Mouse (Mus musculus) heart, adult 9 months (tissue): ENCODE data around the gene Vmn1r68.

Experiments used
- DNase-seq, 2 experiments: peaks; one replicate each; pipeline ENCODE4 v3.0.0; 2022; ENCODE audit warnings: low spot score in 2 of 2

Gene Vmn1r68

DNA sequence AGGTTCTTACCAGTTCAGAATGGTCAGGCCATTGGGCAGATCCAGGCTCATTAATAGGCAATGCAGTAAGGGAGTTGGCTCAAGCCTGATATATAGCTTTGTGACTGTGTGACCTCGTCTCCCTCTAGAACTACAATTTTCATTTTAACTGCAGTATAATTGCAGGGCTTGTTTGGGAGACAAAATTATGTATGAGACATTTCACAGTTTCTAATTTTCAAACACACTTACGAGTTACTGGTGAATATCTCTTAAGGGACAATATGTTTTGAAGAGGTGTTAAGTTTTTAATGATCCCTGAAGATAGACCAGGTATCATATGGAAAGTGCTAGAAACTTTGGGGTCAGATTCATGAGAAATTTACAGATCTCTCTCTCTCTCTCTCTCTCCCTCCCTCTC lies at the start of gene Vmn1r68:
Gene Vmn1r68, minus strand, starts transcription at position 101 of the 400 bp plus-strand sequence.
- no peak for DNase-seq

DNA sequence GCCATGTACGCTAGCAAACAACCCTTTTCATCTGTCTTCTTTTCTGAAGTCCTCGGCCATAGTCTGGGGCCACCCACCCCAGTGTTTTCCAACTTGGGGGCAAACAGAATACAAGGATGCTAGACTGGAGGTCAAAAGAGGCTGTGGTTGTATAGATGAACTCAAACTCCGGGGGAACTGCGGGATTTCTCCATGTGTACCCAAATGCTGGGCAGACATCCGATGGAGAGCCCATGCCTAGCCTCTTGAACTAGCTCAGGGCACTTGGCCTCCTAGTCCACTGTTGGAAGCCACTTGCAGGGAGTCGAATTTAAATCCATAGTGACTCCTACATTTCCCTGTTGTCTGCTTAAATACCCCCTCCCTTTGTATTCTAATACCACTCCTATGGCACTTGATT lies 62.7 kb downstream of the Vmn1r68 start:
- no peak for DNase-seq

DNA sequence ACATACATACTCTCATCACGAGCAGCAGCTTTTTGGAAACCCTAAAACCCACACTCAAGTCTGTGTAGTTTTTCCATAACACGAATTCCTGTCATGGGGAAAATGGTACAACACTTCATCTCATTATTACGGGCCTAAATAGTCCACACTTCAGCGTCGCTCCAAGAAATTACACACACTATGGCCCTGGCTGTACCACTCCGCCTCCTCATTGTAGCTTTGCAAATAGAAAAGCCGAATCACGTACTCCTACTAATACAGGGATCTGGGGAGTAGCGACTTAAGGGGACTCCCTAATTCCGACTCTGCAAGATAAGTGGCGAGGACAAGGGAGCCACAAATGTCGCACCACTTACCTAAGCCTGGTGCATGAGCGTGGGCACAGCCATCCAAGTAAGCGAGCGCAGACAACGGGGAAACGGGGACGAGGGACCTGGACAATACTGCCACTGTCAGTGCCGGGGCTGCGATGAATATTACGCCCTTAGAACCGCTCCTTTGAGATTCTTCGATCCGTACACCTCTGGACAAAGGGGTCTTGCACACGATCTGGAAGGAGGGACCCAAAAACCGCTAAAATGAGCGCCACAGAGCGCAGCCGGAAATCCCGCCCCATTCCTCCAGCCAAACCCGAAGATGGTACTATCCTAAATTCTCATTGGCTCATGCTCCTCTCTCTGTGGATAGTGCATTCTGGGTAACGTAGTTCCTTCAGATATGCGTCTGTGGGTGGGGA lies 63.3 kb downstream of the Vmn1r68 start, which contains the start of gene Zik1:
Gene Zik1, minus strand, starts transcription at position 609 of the 736 bp plus-strand sequence.
- DNase-seq = peak; percentile 51 to 54

DNA sequence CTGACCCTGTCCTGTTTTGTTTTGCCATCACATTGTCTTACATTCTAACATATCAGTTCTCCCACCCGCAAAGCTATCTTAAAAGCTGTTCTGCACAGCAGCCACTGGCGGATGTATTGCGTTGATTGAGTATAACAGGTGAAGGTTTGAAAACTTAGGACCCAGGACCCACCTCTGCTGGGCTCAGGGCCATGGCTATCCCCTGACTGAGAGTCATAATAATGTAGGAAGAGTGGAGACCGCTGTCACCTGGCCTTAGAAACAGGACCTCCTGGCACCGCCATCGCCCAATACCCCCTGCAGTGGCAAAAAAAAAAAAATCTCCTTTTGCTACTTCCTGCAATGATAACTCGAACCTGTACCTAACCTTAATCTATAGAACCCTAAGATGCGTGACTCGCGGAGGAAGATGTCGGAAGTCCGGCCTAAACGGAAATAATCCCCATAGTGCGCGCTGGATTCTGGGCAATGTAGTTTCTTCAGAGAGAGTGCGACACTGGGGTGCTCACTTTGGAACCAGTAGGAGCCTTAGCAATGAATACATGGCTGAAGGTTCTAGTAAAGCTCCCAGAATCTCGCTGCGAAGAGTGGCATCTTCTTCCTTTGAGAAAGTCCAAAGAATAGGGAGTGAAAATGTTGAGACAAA lies 77.6 kb downstream of the Vmn1r68 start:
- no peak for DNase-seq

DNA sequence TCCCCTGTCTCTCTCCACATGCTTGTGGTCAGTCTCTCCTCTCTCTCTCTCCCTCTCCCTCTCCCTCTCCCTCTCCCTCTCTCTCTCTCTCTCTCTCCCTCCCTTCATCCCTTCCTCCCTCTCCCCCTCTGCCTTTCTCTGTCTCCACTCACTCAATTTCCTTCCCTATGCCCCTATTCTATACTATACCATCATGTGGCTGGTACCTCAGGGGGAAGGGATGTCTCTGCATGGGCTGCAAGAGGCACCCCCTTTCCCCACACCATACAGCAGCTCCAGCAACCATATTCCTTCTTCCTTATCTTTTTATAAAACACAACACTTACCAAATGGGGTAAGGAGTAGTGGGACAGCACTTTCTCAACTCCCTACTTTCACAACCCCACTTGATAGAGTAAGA lies 78.5 kb downstream of the Vmn1r68 start:
- no peak for DNase-seq

DNA sequence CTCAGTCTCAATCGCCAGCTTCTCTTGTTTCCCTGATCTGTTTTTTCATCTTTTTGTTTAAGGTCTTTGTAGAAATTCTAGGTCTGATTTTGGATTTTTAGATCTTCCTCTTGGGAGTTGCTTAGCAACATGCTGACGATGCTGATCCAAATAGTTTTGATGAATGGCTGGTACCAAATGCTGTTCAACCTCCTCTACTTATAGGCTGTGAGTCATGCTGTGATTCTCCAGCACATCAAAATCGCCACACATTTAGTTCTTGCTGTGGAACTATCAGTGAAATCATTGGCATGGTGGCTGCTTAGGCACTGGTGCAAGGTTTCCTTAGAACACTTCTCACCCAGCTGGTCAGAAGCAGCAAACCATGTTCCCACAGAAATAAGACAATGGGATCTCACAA lies 100.1 kb downstream of the Vmn1r68 start:
- no peak for DNase-seq
